Mouse (Mus musculus): ENCODE data around the gene Osbpl9. TPM values are rescaled to one million over a fixed set of nuclear protein-coding genes. Genes with fewer than 3 reads are reported as not detected.

Gene Osbpl9
- polyA plus RNA-seq, 1 experiment from 2014 or later, result 78.6 TPM

DNA sequence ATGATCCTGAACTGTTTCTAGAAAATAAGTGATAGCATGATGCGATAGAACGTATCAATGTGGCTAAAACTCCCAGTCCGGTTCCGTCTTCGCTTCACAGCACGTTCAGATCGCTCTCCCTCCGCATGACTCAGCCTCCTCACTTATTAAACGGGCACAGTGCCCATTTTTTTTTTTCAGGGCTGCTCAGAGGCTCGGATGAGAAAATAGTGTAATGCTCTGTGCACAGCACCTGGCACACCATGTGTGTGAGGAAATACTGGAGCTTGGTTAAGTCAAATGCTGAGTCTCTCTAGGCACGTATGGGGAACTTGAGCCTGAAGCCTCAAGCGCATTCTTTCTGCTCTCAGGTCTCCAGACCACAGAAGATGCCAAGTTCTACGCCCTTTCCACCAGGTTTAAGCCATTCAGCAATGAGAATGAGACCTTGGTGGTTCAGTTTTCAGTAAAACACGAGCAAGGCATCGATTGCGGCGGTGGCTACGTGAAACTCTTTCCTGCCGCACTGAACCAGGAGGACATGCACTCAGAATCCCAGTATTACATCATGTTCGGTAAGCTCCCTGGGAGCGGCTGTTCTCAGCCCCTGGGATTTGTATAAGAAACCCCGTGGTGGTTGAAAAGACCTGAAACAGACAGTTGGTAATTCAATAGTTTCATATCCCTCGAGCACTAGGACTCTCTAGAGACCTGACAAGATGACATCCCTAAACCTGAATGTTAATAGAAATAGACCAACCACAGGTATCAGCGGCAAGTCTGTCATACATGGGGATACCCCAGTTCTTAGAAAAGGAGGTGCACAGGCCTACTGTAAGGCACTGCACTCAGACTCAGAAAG lies 36.6 kb upstream of the Osbpl9 start:
- 70% methylated on average over 24 of the region's 24 CpGs for WGBS
- Histone ChIP-seq H3K4me2 (ENCODE audit: low read length) (no peak overlapping the region), H3K27ac (no peak overlapping the region), H3K27me3 (ENCODE audit: insufficient read depth, low read length) (no peaks in the 10 kb centered on the region), H3K9me3 (replicated peaks; ENCODE audit: low read length) (no peaks in the 10 kb centered on the region), H3K36me3 (ENCODE audit: insufficient read depth, low read length) (no peaks in the 10 kb centered on the region), H3K9ac (ENCODE audit: low read depth, low read length) (no peak overlapping the region), H3K4me3 (replicated peaks; ENCODE audit: low read depth, low read length) (no peak overlapping the region), H3K4me1 (replicated peaks; ENCODE audit: insufficient read depth, low read length) (no peaks in the 10 kb centered on the region)
- ATAC-seq (replicated peaks; ENCODE audit: low FRiP score, low read depth), result 0 out of 2 replicates have a peak, but pooled peaks have one; percentile 17
- TF ChIP-seq CTCF (IDR thresholded peaks at IDR 0.05; ENCODE audit: low read depth), result no peak
- DNase-seq (ENCODE audit: low spot score), result no peak

DNA sequence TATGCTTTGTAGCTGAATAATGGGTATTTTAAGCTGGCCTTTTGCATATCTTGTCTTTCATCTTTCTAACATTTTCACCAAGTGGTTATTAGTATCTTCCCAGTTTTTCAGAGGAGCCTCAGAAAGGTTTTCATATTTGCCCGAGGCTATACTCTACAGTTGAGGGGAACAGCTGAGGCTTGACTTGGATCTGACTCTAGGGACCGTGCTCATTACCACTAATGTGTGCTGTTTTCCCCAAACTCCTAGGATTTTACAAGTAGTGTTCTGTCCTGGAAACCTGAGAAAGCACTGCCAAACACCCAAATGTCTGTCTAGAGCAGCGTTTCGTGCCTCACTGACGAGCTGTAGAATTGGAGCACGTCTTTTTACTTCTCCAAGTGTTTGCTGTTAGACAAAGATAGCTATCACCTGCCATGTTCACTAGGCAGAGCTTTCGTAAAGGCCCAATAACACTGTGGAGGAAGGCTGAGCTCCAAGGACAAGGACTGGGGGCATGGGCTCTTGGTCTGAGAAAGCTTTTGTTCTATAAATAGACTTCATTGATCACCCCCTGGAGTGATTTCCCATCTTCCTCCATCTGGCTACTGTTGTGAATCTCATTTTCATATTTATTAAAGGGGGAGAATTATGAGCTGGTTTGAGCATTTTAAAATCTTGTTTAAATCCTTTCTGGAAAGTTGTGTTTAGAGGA lies 34.3 kb upstream of the Osbpl9 start:
- no peak overlapping the region for H3K27ac ChIP-seq
- no peaks in the 10 kb centered on the region for H3K9me3 ChIP-seq (replicated peaks; ENCODE audit: low read length)
- no peaks in the 10 kb centered on the region for H3K4me1 ChIP-seq (replicated peaks; ENCODE audit: insufficient read depth, low read length)
- no peak overlapping the region for H3K4me2 ChIP-seq (ENCODE audit: low read length)
- no peaks in the 10 kb centered on the region for H3K27me3 ChIP-seq (ENCODE audit: insufficient read depth, low read length)
- no peaks in the 10 kb centered on the region for H3K36me3 ChIP-seq (ENCODE audit: insufficient read depth, low read length)
- ATAC-seq (replicated peaks; ENCODE audit: low FRiP score, low read depth), result no peak
- TF ChIP-seq CTCF (IDR thresholded peaks at IDR 0.05; ENCODE audit: low read depth), result no peak
- 55% methylated on average over 7 of the region's 7 CpGs for WGBS
- no peak for DNase-seq (ENCODE audit: low spot score)
- no peak overlapping the region for H3K9ac ChIP-seq (ENCODE audit: low read depth, low read length)
- no peak overlapping the region for H3K4me3 ChIP-seq (replicated peaks; ENCODE audit: low read depth, low read length)

DNA sequence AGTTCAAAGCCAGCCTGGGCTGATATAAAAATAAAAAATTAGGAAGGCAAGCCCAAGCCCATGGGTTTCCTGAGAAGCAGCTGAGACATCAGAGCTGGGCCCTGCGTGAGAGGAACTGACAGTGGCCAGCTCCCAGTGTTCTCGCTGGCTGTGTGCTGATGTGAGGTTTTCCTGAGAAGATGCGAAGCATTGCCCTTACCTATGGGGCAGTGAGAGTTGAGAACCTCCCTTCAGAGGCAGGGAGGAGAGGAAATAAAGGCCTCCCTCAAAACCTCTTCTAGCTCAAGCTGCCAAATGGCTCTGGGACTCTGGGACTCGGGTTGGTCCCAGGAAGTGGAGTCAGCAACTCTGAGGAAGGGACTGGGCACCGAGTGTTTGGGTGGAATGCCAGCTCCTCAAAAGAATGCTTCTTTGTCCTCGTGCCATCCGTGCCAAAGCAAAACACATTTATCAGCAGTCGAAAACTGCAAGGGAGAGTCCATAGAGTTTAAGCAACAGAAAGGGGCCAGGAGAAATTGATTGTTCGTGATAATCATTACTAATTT lies 32.8 kb upstream of the Osbpl9 start:
- no peak for TF ChIP-seq CTCF (IDR thresholded peaks at IDR 0.05; ENCODE audit: low read depth)
- H3K27me3 ChIP-seq (ENCODE audit: insufficient read depth, low read length), result no peaks in the 10 kb centered on the region
- no peaks in the 10 kb centered on the region for H3K4me1 ChIP-seq (replicated peaks; ENCODE audit: insufficient read depth, low read length)
- H3K36me3 ChIP-seq (ENCODE audit: insufficient read depth, low read length), result no peaks in the 10 kb centered on the region
- DNase-seq (ENCODE audit: low spot score) (no peak), ATAC-seq (replicated peaks; ENCODE audit: low FRiP score, low read depth) (no peak)
- WGBS, result 69% methylated on average over 9 of the region's 9 CpGs
- no peaks in the 10 kb centered on the region for H3K9me3 ChIP-seq (replicated peaks; ENCODE audit: low read length)
- no peak overlapping the region for H3K9ac ChIP-seq (ENCODE audit: low read depth, low read length)
- H3K4me3 ChIP-seq (replicated peaks; ENCODE audit: low read depth, low read length), result no peak overlapping the region
- H3K27ac ChIP-seq, result no peak overlapping the region
- no peak overlapping the region for H3K4me2 ChIP-seq (ENCODE audit: low read length)

DNA sequence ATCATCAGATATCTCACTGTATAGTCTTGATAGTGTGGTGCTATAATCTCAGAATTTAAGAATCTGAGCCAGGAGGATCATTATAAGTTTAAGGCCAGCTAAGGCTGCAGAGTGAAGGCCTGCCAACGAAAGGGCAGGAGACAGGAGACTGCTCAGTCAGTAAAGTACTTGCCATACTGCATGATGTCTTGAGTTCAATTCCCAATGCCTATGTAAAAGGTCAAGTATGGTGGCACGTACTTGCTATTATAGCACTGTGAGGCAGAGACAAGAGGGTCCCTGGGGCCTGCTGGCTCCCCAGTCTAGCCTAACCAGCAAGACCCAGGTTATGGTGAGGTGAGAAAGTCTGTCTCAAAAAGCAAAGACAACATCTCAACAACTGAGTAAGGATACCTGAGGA lies 32.1 kb upstream of the Osbpl9 start, which contains the start of gene Calr4:
Gene Calr4 (plus strand): TSS at position 301 of the 400 bp plus-strand sequence.
- ATAC-seq (replicated peaks; ENCODE audit: low FRiP score, low read depth) (no peak), DNase-seq (ENCODE audit: low spot score) (no peak)
- Histone ChIP-seq H3K4me3 (replicated peaks; ENCODE audit: low read depth, low read length) (no peak within 1 kb of the TSS), H3K27me3 (ENCODE audit: insufficient read depth, low read length) (no peaks in the 10 kb centered on the region), H3K4me1 (replicated peaks; ENCODE audit: insufficient read depth, low read length) (no peaks in the 10 kb centered on the region), H3K36me3 (ENCODE audit: insufficient read depth, low read length) (no peaks in the 10 kb centered on the region), H3K9me3 (replicated peaks; ENCODE audit: low read length) (no peaks in the 10 kb centered on the region), H3K27ac (no peak within 1 kb of the TSS), H3K9ac (ENCODE audit: low read depth, low read length) (no peak within 1 kb of the TSS), H3K4me2 (ENCODE audit: low read length) (no peak within 1 kb of the TSS)
- TF ChIP-seq CTCF (IDR thresholded peaks at IDR 0.05; ENCODE audit: low read depth), result no peak
- WGBS, result 82% methylated on average over 2 of the region's 2 CpGs

DNA sequence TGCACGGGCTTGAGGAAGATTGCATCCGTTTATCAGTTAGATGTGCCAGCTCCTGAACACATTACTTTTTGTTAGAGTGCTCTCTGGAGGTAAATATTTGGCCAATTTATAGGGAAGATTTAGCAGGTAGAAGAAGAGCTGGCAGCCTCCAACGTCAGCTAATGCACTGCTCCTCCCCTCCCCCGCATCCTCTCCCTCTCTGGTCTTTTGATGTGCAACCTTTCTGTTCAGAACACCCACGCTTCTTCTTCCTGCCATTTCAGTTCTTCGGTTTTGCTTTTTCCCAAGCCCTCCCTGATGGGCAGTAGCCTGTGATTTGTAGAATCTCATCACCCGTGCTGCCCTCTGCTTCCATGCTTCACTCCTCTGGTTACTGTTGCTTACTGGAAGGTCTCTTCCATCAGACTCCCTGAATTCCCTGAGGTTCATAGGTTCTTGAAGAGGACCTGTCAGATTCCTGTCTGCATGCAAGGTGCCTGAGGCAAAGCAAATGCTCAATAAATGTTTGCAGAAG lies 27.8 kb upstream of the Osbpl9 start:
- no peak for TF ChIP-seq CTCF (IDR thresholded peaks at IDR 0.05; ENCODE audit: low read depth)
- Histone ChIP-seq H3K27me3 (ENCODE audit: insufficient read depth, low read length) (no peaks in the 10 kb centered on the region), H3K4me1 (replicated peaks; ENCODE audit: insufficient read depth, low read length) (no peaks in the 10 kb centered on the region), H3K27ac (no peak overlapping the region), H3K4me2 (ENCODE audit: low read length) (no peak overlapping the region), H3K9me3 (replicated peaks; ENCODE audit: low read length) (no peaks in the 10 kb centered on the region), H3K9ac (ENCODE audit: low read depth, low read length) (no peak overlapping the region), H3K4me3 (replicated peaks; ENCODE audit: low read depth, low read length) (no peak overlapping the region), H3K36me3 (ENCODE audit: insufficient read depth, low read length) (no peaks in the 10 kb centered on the region)
- DNase-seq (ENCODE audit: low spot score) (peak; percentile 86), ATAC-seq (replicated peaks; ENCODE audit: low FRiP score, low read depth) (peak; percentile 49; the same call in 1 of the 2 replicates)
- 8% methylated on average over 7 of the region's 7 CpGs for WGBS

DNA sequence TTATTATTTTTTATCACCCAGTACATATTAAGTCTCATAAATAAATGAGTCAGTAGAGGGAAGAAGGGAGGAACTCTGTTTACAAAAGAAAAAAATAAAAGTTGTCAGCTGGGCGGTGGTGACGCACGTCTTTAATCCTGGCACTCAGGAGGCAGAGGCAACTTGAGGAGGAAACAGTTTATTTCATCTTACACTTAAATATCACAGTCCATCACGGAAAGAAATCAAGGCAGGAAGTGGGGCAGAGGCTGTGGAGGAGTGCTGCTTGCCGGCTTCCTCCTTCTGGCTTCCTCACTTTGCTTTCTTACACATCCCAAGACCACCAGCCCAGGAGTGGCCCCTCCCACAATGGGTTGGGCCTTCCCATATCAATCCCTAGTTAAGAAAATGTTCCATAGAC lies 24.0 kb upstream of the Osbpl9 start:
- peak; percentile 28 for DNase-seq (ENCODE audit: low spot score)

More for the DNA sequence above, 24.0 kb upstream of the Osbpl9 start:
- TF ChIP-seq CTCF (IDR thresholded peaks at IDR 0.05; ENCODE audit: low read depth), result no peak
- no peak for ATAC-seq (replicated peaks; ENCODE audit: low FRiP score, low read depth)
- no peak overlapping the region for H3K27ac ChIP-seq
- H3K4me3 ChIP-seq (replicated peaks; ENCODE audit: low read depth, low read length), result no peak overlapping the region
- WGBS, result 21% methylated on average over 5 of the region's 5 CpGs
- no peaks in the 10 kb centered on the region for H3K36me3 ChIP-seq (ENCODE audit: insufficient read depth, low read length)
- no peaks in the 10 kb centered on the region for H3K9me3 ChIP-seq (replicated peaks; ENCODE audit: low read length)
- H3K4me2 ChIP-seq (ENCODE audit: low read length), result no peak overlapping the region
- H3K9ac ChIP-seq (ENCODE audit: low read depth, low read length), result no peak overlapping the region
- H3K4me1 ChIP-seq (replicated peaks; ENCODE audit: insufficient read depth, low read length), result no peaks in the 10 kb centered on the region
- no peaks in the 10 kb centered on the region for H3K27me3 ChIP-seq (ENCODE audit: insufficient read depth, low read length)
